In the genomic region with DNA sequence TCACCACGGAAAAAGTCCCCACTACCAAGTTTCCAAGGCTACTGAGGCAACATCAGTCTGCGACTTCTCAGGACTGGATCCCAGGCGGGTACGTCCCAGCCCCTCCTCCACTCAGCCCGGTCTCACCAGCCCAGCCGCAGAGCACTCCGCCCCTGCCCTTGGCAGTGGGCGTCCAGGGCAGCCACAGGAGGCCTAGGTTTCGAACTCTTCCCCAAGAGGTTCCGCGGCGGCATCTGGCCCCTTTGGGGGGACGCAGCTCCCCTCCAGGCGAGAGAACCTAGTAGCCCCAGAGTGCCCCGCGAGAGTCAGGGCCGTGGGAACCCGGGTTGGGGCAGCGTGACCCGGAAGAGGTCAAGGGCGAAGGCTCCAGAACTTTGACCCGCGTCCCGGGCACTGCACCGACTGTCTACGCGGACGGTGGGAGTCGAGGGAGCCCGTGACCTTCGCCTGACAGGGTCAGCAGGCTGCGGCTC, we compare ENCODE assay signal across 8 mouse cellular contexts. TPM values are rescaled to one million over a fixed set of nuclear protein-coding genes. Genes with fewer than 3 reads are reported as not detected.
DNase-seq lines count a peak whose midpoint lies in the region; ATAC-seq and TF ChIP-seq lines count a peak whose summit lies in the region.

No protein-coding gene starts in this region.

- no peaks in the 10 kb centered on the region for H3K9me3 ChIP-seq in CH12.LX (replicated peaks; ENCODE audit: low read length)
- no peaks in the 10 kb centered on the region for H3K9me3 ChIP-seq in heart, embryonic 14.5 days (ENCODE audit: control insufficient read depth, low read length)
- H3K9me3 ChIP-seq in stomach, embryonic 16.5 days (replicated peaks; ENCODE audit: control insufficient read depth, low read length) = no peaks in the 10 kb centered on the region

- peaks cover 5 to 20% of the 10 kb centered on the region in 2 experiments; a peak in 2 of 4 replicates for H3K4me1 ChIP-seq in CH12.LX (ENCODE audit: control insufficient read depth in 1 of 2, insufficient read depth in 2 of 2)
- peaks cover 0 to 16% of the 10 kb centered on the region in 2 experiments; a peak in 1 of 4 replicates for H3K4me1 ChIP-seq in heart, embryonic 14.5 days (ENCODE audit: control insufficient read depth in 2 of 2, insufficient read depth in 2 of 2, low read length in 2 of 2)
- peaks cover 9% of the 10 kb centered on the region for H3K4me1 ChIP-seq in stomach, embryonic 16.5 days (ENCODE audit: control insufficient read depth, insufficient read depth, low read length)

- H3K4me3 ChIP-seq in CH12.LX (replicated peaks in 1 of 3; ENCODE audit: low read depth in 2 of 3, low read length in 2 of 3, poor library complexity in 1 of 3) = peak overlapping the region; percentile 77 to 89 (median 79)
- peak overlapping the region; percentile 80 to 95 for H3K4me3 ChIP-seq in heart, embryonic 14.5 days (ENCODE audit: control insufficient read depth in 1 of 2, insufficient read depth in 1 of 2, low read depth in 1 of 2, low read length in 2 of 2)
- peak overlapping the region; percentile 92 for H3K4me3 ChIP-seq in left cerebral cortex, adult 2 months
- peak overlapping the region; percentile 99 for H3K4me3 ChIP-seq in stomach, embryonic 16.5 days (replicated peaks; ENCODE audit: low read length)

- intact Hi-C loops in left cerebral cortex, adult 2 months (cut with DNase I) = no loop called here

- H3K79me2 ChIP-seq in CH12.LX (replicated peaks; ENCODE audit: control insufficient read depth, extremely low read depth, insufficient read depth, poor library complexity, severe bottlenecking) = peaks cover 27% of the 10 kb centered on the region

- in situ Hi-C loops in CH12.LX (cut with MboI; ENCODE audit: low pct_ligation_motif_present, low pct_unique_long_range_greater_than_20kb, low sequenced_read_pairs) = no loop called here

- peak overlapping the region; percentile 74 for H3K4me2 ChIP-seq in CH12.LX (ENCODE audit: insufficient read depth, low read depth, poor library complexity, severe bottlenecking)
- peak overlapping the region; percentile 82 for H3K4me2 ChIP-seq in heart, embryonic 14.5 days (ENCODE audit: low read length)
- peak overlapping the region; percentile 65 for H3K4me2 ChIP-seq in stomach, embryonic 16.5 days (ENCODE audit: low read depth, low read length)

- H3K27ac ChIP-seq in CH12.LX (ENCODE audit: insufficient read depth, low read depth) = peak overlapping the region; percentile 85
- peak overlapping the region; percentile 78 to 95 for H3K27ac ChIP-seq in heart, embryonic 14.5 days (replicated peaks in 1 of 2; ENCODE audit: control insufficient read depth in 1 of 2, insufficient read depth in 1 of 2, low read depth in 2 of 2, low read length in 2 of 2)
- H3K27ac ChIP-seq in left cerebral cortex, adult 2 months = peak overlapping the region; percentile 93
- H3K27ac ChIP-seq in stomach, embryonic 16.5 days (ENCODE audit: low read length) = peak overlapping the region; percentile 90

- no peak for TF ChIP-seq CTCF in CH12.LX (conservative IDR thresholded peaks at IDR 0.05 in 1 of 2, IDR thresholded peaks at IDR 0.05 in 1 of 2; ENCODE audit: low read depth in 2 of 2, low read length in 2 of 2)
- no peak for TF ChIP-seq CTCF in left cerebral cortex, adult 2 months (IDR thresholded peaks at IDR 0.05)

- peaks cover 4% of the 10 kb centered on the region for H3K27me3 ChIP-seq in CH12.LX (replicated peaks)
- peaks cover 10% of the 10 kb centered on the region; the same call in 1 of the 2 replicates for H3K27me3 ChIP-seq in heart, embryonic 14.5 days (ENCODE audit: control insufficient read depth, insufficient read depth, low read length)
- peaks cover 4% of the 10 kb centered on the region; the same call in 1 of the 2 replicates for H3K27me3 ChIP-seq in stomach, embryonic 16.5 days (ENCODE audit: control insufficient read depth, insufficient read depth, low read length)

- under 1% methylated on average over 30 of the region's 32 CpGs for WGBS in heart, embryonic 14.5 days
- under 1% methylated on average over 32 of the region's 32 CpGs for WGBS in stomach, embryonic 16.5 days

- peak; percentile 84 for DNase-seq in adrenal gland, adult 2 months
- no peak for DNase-seq in adrenal gland, adult 8-10 months
- DNase-seq in CH12.LX (ENCODE audit: extremely low read depth) = peak; percentile 67
- DNase-seq in c-Kit-positive CD71-positive TER-119-positive erythroid progenitor cells, embryonic 14.5 days (ENCODE audit: low spot score) = peak; percentile 53
- DNase-seq in left cerebral cortex, adult 2 months (ENCODE audit: extremely low spot score in 1 of 2, low spot score in 2 of 2) = peak in 1 of 2 experiments; percentile 30

- TF ChIP-seq RAD21 in CH12.LX (IDR thresholded peaks at IDR 0.05; ENCODE audit: low read depth, low read length) = no peak

- peak; percentile 70 for ATAC-seq in heart, embryonic 14.5 days (ENCODE audit: insufficient number of reproducible peaks, insufficient read depth, low FRiP score, low read depth)
- peak; percentile 68 for ATAC-seq in megakaryocyte progenitor cell, adult 5-6 weeks (replicated peaks; ENCODE audit: poor library complexity)
- ATAC-seq in stomach, embryonic 16.5 days (ENCODE audit: insufficient read depth, low FRiP score) = peak; percentile 65

- dilution Hi-C loops in CH12.LX (cut with MboI; ENCODE audit: extremely low pct_ligation_motif_present, extremely low pct_unique_long_range_greater_than_20kb, low sequenced_read_pairs) = no loop called here

- TF ChIP-seq EP300 in CH12.LX (IDR thresholded peaks at IDR 0.05; ENCODE audit: low read length) = no peak

- TF ChIP-seq POLR2A in CH12.LX (IDR thresholded peaks at IDR 0.05; ENCODE audit: low read depth, low read length) = no peak

- H3K9ac ChIP-seq in CH12.LX (ENCODE audit: insufficient read depth, low read depth) = peak overlapping the region; percentile 62
- H3K9ac ChIP-seq in heart, embryonic 14.5 days (ENCODE audit: low read length) = peak overlapping the region; percentile 97
- peak overlapping the region; percentile 98 for H3K9ac ChIP-seq in stomach, embryonic 16.5 days (ENCODE audit: low read length)

- peaks cover 0 to 16% of the 10 kb centered on the region in 2 experiments for H3K36me3 ChIP-seq in CH12.LX (replicated peaks in 1 of 2; ENCODE audit: control insufficient read depth in 1 of 2, insufficient read depth in 1 of 2, low read length in 1 of 2)
- 0 out of 2 replicates have a peak, but pooled peaks cover 5% of the 10 kb centered on the region for H3K36me3 ChIP-seq in heart, embryonic 14.5 days (ENCODE audit: control insufficient read depth, insufficient read depth, low read length)
- no peaks in the 10 kb centered on the region for H3K36me3 ChIP-seq in stomach, embryonic 16.5 days (ENCODE audit: control insufficient read depth, insufficient read depth, low read length)

TF ChIP-seq in CH12.LX, 34 proteins besides CTCF, POLR2A, EP300 and RAD21 (continues in another document):
- no peak for TF ChIP-seq JUND (conservative IDR thresholded peaks at IDR 0.05; ENCODE audit: low read depth, low read length)
- no peak for TF ChIP-seq POLR2AphosphoS2 (IDR thresholded peaks at IDR 0.05; ENCODE audit: low read depth, low read length)
- TF ChIP-seq USF2 (conservative IDR thresholded peaks at IDR 0.05; ENCODE audit: low read depth, low read length) = no peak
- no peak for TF ChIP-seq MAX (IDR thresholded peaks at IDR 0.05; ENCODE audit: low read length)
- TF ChIP-seq TBP (conservative IDR thresholded peaks at IDR 0.05; ENCODE audit: low read depth, low read length) = no peak
- no peak for TF ChIP-seq MYC (IDR thresholded peaks at IDR 0.05; ENCODE audit: low read depth, low read length)
- no peak for TF ChIP-seq NRF1 (IDR thresholded peaks at IDR 0.05; ENCODE audit: low read depth, low read length)
- TF ChIP-seq ETS1 (conservative IDR thresholded peaks at IDR 0.05; ENCODE audit: low read depth, low read length) = no peak
- TF ChIP-seq KAT2A (IDR thresholded peaks at IDR 0.05; ENCODE audit: insufficient replicate concordance, low read length) = 0 out of 2 replicates have a peak, but pooled peaks have one; percentile 43
- no peak for TF ChIP-seq E2F4 (IDR thresholded peaks at IDR 0.05; ENCODE audit: insufficient replicate concordance, low read depth, low read length)
- no peak for TF ChIP-seq MEF2A (IDR thresholded peaks at IDR 0.05; ENCODE audit: borderline replicate concordance, low read depth, low read length)
- TF ChIP-seq RCOR1 (conservative IDR thresholded peaks at IDR 0.05; ENCODE audit: low read depth, low read length) = no peak
- no peak for TF ChIP-seq PAX5 (IDR thresholded peaks at IDR 0.05; ENCODE audit: low read length)
- TF ChIP-seq TCF12 (IDR thresholded peaks at IDR 0.05; ENCODE audit: low read depth, low read length) = peak; percentile 44; the same call in 1 of the 2 replicates
- TF ChIP-seq JUN (IDR thresholded peaks at IDR 0.05; ENCODE audit: insufficient read depth, low read depth, low read length) = no peak
- TF ChIP-seq GABPA (IDR thresholded peaks at IDR 0.05; ENCODE audit: insufficient replicate concordance, low read depth, low read length) = no peak
- TF ChIP-seq UBTF (IDR thresholded peaks at IDR 0.05; ENCODE audit: low read depth, low read length) = peak; percentile 55; the same call in 1 of the 2 replicates

RNA-seq across cellular contexts. Expression of a gene that starts 0.5 kb away (rescaled TPM):
- 100 to 1,000 TPM; 394 to 566 TPM for total RNA-seq in adrenal gland, adult 2 months (2021)
- 82.0 and 95.3 TPM in 2 replicates for polyA plus RNA-seq in adrenal gland, adult 2 months (2012; rRNA removed)
- 100 to 1,000 TPM; 214 to 386 (median 325) TPM for total RNA-seq in adrenal gland, adult 8-10 months (2022)
- 37.8 and 42.7 TPM in 2 replicates for total RNA-seq in CH12.LX (2012; rRNA removed)
- 60.1 and 69.3 TPM in 2 replicates for total RNA-seq in CH12.LX (2014; rRNA removed)
- polyA plus RNA-seq in CH12.LX (2012; ENCODE audit: insufficient read length, low read depth) = 121 and 139 TPM in 2 replicates
- polyA plus RNA-seq in heart, embryonic 14.5 days (2014; fragmentation: Nextera tagmentation; extraction: Ambion mirVana) = 396 and 402 TPM in 2 replicates
- 10 to 100 TPM; 36.5 to 43.5 TPM for total RNA-seq in left cerebral cortex, adult 2 months (2021)
- 151 and 155 TPM in 2 replicates for total RNA-seq in megakaryocyte progenitor cell, adult 5-6 weeks (2015)
- 58.1 and 83.2 TPM in 2 replicates for total RNA-seq in megakaryocyte progenitor cell, adult 5-6 weeks (2017)
- polyA plus RNA-seq in stomach, embryonic 16.5 days (2015; fragmentation: Nextera tagmentation; extraction: Ambion mirVana) = 247 and 265 TPM in 2 replicates

RNA-seq across cellular contexts. Expression of a gene that starts 26.9 kb away (rescaled TPM):
- total RNA-seq in adrenal gland, adult 2 months (2021) = not detected
- not detected in 2 replicates for polyA plus RNA-seq in adrenal gland, adult 2 months (2012; rRNA removed)
- not detected for total RNA-seq in adrenal gland, adult 8-10 months (2022)
- 0.25 and 0.47 TPM in 2 replicates for total RNA-seq in CH12.LX (2012; rRNA removed)
- total RNA-seq in CH12.LX (2014; rRNA removed) = 0.35 and 0.55 TPM in 2 replicates
- 0.56 and 0.68 TPM in 2 replicates for polyA plus RNA-seq in CH12.LX (2012; ENCODE audit: insufficient read length, low read depth)
- 0.12 and 0.13 TPM in 2 replicates for polyA plus RNA-seq in heart, embryonic 14.5 days (2014; fragmentation: Nextera tagmentation; extraction: Ambion mirVana)
- total RNA-seq in left cerebral cortex, adult 2 months (2021) = not detected
- not detected in 2 replicates for total RNA-seq in megakaryocyte progenitor cell, adult 5-6 weeks (2015)
- not detected in 2 replicates for total RNA-seq in megakaryocyte progenitor cell, adult 5-6 weeks (2017)
- 3.5 and 3.9 TPM in 2 replicates for polyA plus RNA-seq in stomach, embryonic 16.5 days (2015; fragmentation: Nextera tagmentation; extraction: Ambion mirVana)
